Mouse (Mus musculus) ES-E14 (cell line): Measurements from ENCODE around the gene Ndufaf7. TPM values are rescaled to one million over a fixed set of nuclear protein-coding genes. Genes with fewer than 3 reads are reported as not detected.

Experiments used
- DNase-seq: peaks from one replicate; pipeline ENCODE4 v3.0.0-alpha.2; 2013; ENCODE audit warnings: low read depth, low spot score
- H3K27ac ChIP-seq: 2 replicates; pipeline ENCODE4 v1.5.1; 2012; ENCODE audit warnings: low read depth, mild to moderate bottlenecking, low read length, moderate library complexity, mixed read lengths; ENCODE audit not compliant: poor library complexity, insufficient read depth, severe bottlenecking
- H3K36me3 ChIP-seq: 2 replicates; pipeline ENCODE4 v1.6.1; 2012; ENCODE audit warnings: mild to moderate bottlenecking, low read length, moderate library complexity, mixed read lengths; ENCODE audit not compliant: control insufficient read depth, poor library complexity, insufficient read depth, severe bottlenecking
- H3K4me1 ChIP-seq, 2 experiments: fragments of 150-350 bp in 1 of 2; sonication (generic) in 1 of 2; 2 replicates each; pipeline ENCODE4 v1.6.1; 2012; ENCODE audit warnings: low read length in 2 of 2, mild to moderate bottlenecking in 1 of 2, mixed read lengths in 1 of 2; ENCODE audit not compliant: control insufficient read depth in 2 of 2, insufficient read depth in 2 of 2, poor library complexity in 1 of 2
- H3K4me3 ChIP-seq, 2 experiments: fragments of 150-350 bp in 1 of 2; sonication (generic) in 1 of 2; 2 replicates each; pipeline ENCODE4 v1.5.1; 2012; ENCODE audit warnings: low read length in 2 of 2, low read depth in 1 of 2, mild to moderate bottlenecking in 1 of 2, mixed read lengths in 1 of 2; ENCODE audit not compliant: insufficient read depth in 1 of 2, poor library complexity in 1 of 2, severe bottlenecking in 1 of 2
- H3K9ac ChIP-seq: 2 replicates; pipeline ENCODE4 v1.6.1; 2012; ENCODE audit warnings: low read depth, mild to moderate bottlenecking, low read length, mixed read lengths; ENCODE audit not compliant: poor library complexity, insufficient read depth, severe bottlenecking
- H3K9me3 ChIP-seq: fragments of 150-350 bp; sonication (generic); 2 replicates; pipeline ENCODE4 v1.6.1; 2012; ENCODE audit warnings: low read depth, mild to moderate bottlenecking, low read length; ENCODE audit not compliant: control insufficient read depth, insufficient read depth
- CHD2 ChIP-seq: IDR thresholded peaks from 2 replicates; pipeline ENCODE4 v1.6.1; 2014; ENCODE audit warnings: mild to moderate bottlenecking, low read depth, low read length, inconsistent platforms
- HCFC1 ChIP-seq: IDR thresholded peaks from 2 replicates; pipeline ENCODE4 v1.6.1; 2012; ENCODE audit warnings: low read length, inconsistent platforms, borderline replicate concordance; ENCODE audit not compliant: insufficient read depth
- MAFK ChIP-seq: IDR thresholded peaks from 2 replicates; pipeline ENCODE4 v1.6.1; 2014; ENCODE audit warnings: mild to moderate bottlenecking, low read depth, low read length, inconsistent platforms; ENCODE audit not compliant: insufficient read depth
- ZC3H11A ChIP-seq: IDR thresholded peaks from 2 replicates; pipeline ENCODE4 v1.6.1; 2012; ENCODE audit warnings: low read depth, mild to moderate bottlenecking, inconsistent platforms, low read length, borderline replicate concordance
- ZNF384 ChIP-seq: IDR thresholded peaks from 2 replicates; pipeline ENCODE4 v1.6.1; 2012; ENCODE audit warnings: low read depth, low read length, inconsistent platforms
- in situ Hi-C, 2 experiments: fragments of 600-800 bp; cut with MboI; formaldehyde crosslinking; loops; one replicate each; pipeline ENCODE4 v1.15.1; 2025; ENCODE audit warnings: low sequenced_read_pairs in 2 of 2, inconsistent platforms in 1 of 2; ENCODE audit not compliant: unreplicated experiment in 2 of 2
- total RNA-seq: library from RNA; depleted of rRNA; stranded (reverse); fragments of 300-350 nt; gene quantifications from 2 replicates; pipeline ENCODE4 v1.2.3, GENCODE M21; 2012

The Ndufaf7 gene
- total RNA-seq, 1 experiment: 20.8 TPM

DNA sequence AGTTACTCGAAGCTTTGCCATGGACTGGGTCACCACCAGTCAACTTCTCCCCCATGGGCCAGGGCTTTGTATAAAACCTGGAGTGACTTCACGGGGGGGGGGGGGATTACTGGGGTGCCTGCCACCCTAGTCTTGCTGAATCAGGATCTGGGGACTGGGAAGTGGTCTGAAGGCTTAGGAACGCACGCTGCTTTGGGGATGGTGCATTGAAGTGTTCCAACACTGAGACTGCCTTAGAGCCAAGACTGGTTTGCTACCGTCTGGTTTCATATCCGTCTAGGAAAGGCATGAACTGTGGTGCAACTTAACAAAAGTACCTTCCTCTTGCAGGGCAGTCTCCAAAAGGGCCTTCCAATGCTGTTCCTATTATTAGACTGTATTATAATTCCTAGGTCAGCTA, 19.2 kb upstream of the Ndufaf7 start:
- Histone ChIP-seq H3K9ac (no peak overlapping the region), H3K4me1 (peaks cover 3 to 4% of the 10 kb centered on the region in 2 experiments; a peak in 3 of 4 replicates), H3K4me3 (peak overlapping the region in 1 of 2 experiments; percentile 60; a peak in 2 of 4 replicates), H3K36me3 (peaks cover 21% of the 10 kb centered on the region), H3K27ac (no peak overlapping the region), H3K9me3 (no peaks in the 10 kb centered on the region)
- no peak for TF ChIP-seq CHD2
- no peak for TF ChIP-seq HCFC1
- TF ChIP-seq ZC3H11A: no peak
- TF ChIP-seq ZNF384: no peak
- TF ChIP-seq MAFK: no peak
- no peak for DNase-seq
- in situ Hi-C loops: no loop called here

DNA sequence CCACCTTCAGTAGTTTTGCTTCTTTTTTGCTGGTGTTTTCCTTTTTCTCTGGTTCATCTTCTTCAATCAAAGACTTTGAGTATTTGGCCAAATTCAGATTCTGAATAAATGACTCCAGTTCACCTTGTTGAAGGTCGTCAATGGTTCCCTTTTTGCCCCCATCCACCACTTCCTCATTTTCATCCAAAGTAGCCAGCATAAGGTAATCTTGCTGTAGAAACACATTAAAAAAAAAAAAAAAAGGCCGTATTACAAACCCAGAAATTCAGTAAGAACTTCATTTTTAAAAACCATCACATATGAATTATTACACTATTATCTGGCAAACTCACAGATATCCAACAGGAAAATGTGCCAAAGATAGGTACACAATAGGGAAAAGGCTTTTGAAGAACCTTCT, 1.1 kb upstream of the Ndufaf7 start:
- peaks cover 30% of the 10 kb centered on the region for H3K36me3 ChIP-seq
- no peak overlapping the region for H3K27ac ChIP-seq
- H3K9ac ChIP-seq: peak overlapping the region; percentile 92; the same call in 1 of the 2 replicates
- TF ChIP-seq ZC3H11A (no peak), MAFK (no peak), CHD2 (no peak), HCFC1 (no peak), ZNF384 (no peak)
- no peak for DNase-seq
- in situ Hi-C loops: no loop called here
- peaks cover 0 to 2% of the 10 kb centered on the region in 2 experiments; a peak in 1 of 4 replicates for H3K4me1 ChIP-seq
- H3K4me3 ChIP-seq: peak overlapping the region; percentile 92 to 93
- H3K9me3 ChIP-seq: no peaks in the 10 kb centered on the region

DNA sequence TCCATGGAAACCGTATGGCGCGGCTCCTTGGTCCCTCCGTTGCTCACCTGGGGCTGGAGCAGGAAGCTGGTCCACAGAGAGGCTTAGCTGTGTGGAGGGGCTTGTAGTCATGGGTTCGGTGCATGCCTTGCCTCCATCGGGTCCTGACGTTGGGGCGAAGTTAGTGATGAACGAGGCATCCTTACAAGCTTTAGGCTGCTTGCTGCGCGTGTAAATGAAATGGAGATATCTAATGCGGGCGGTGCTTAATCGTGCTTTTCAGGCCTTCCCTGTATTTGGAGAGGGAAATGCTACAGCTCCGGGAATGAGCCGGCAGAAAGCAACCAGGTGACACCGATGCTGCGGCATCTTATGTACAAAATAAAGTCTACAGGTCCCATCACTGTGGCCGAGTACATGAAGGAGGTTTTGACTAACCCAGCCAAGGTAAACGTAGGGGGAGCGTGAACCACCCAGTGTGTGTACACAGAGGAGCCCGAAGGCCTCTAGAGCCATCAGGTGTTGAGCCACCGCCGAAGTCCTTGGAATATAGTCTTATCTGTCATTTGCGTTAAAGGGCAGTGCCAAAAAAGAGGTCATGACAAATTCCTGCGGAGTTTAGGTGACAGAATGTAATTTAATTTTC, 405 bp downstream of the Ndufaf7 start:
- Histone ChIP-seq H3K9ac (peak overlapping the region; percentile 56), H3K4me3 (peak overlapping the region; percentile 92 to 93), H3K4me1 (peaks cover 0 to 2% of the 10 kb centered on the region in 2 experiments; a peak in 1 of 4 replicates), H3K27ac (no peak overlapping the region), H3K9me3 (no peaks in the 10 kb centered on the region), H3K36me3 (peaks cover 18% of the 10 kb centered on the region)
- in situ Hi-C loops: no loop called here
- DNase-seq: no peak
- no peak for TF ChIP-seq HCFC1
- no peak for TF ChIP-seq ZC3H11A
- TF ChIP-seq CHD2: no peak
- no peak for TF ChIP-seq ZNF384
- no peak for TF ChIP-seq MAFK

DNA sequence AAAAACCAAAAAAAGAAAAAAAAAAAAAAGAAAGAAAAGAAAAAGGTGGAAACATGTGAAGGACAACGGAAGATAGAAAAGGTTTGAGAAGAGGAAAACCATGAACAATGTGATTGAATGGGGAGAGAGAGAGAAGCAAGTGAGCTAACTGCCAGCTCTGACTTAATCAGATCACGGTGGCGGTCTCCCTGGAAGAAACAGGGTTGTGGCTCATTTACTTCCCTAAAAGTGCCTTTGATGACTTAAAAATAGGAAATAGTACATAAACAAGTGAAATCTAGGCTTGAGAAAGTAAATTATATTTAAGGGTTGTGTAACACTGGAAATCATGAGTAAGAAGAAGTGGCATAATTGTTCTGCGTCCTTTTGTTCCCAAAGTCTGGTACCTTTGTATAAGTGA, 2.0 kb downstream of the Ndufaf7 start:
- Histone ChIP-seq H3K27ac (no peak overlapping the region), H3K4me1 (peaks cover 0 to 2% of the 10 kb centered on the region in 2 experiments; a peak in 1 of 4 replicates), H3K36me3 (peaks cover 10% of the 10 kb centered on the region), H3K4me3 (no peak overlapping the region), H3K9ac (no peak overlapping the region), H3K9me3 (no peaks in the 10 kb centered on the region)
- in situ Hi-C loops: no loop called here
- no peak for DNase-seq
- no peak for TF ChIP-seq MAFK
- TF ChIP-seq HCFC1: no peak
- TF ChIP-seq ZC3H11A: no peak

DNA sequence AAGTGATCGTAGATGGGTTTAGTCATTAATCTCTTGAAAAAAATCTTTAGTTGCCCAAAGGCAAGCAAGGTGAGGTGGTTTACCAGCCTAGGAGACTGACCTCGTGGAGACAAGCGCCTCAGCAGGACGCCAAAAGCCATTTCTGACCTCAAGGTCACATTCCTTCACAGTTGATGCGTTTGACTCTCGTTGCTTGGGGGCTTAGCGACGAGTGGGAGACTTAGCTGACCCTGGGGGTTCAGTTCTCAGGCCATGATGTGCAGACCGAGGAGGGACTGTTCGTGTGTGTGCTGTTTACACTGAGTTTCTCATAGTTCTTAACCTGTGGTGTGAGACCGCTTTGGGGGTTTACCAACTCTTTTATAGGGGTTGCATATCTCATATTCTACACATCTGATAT, 5.6 kb downstream of the Ndufaf7 start:
- no peak overlapping the region for H3K27ac ChIP-seq
- in situ Hi-C loops: no loop called here
- no peaks in the 10 kb centered on the region for H3K4me1 ChIP-seq
- DNase-seq: no peak
- no peak overlapping the region for H3K4me3 ChIP-seq
- TF ChIP-seq MAFK: no peak
- no peak for TF ChIP-seq ZNF384
- TF ChIP-seq ZC3H11A: no peak
- no peak for TF ChIP-seq HCFC1
- TF ChIP-seq CHD2: no peak
- H3K9ac ChIP-seq: no peak overlapping the region
- H3K36me3 ChIP-seq: peaks cover 2% of the 10 kb centered on the region; the same call in 1 of the 2 replicates
- H3K9me3 ChIP-seq: no peaks in the 10 kb centered on the region
